Mouse (Mus musculus) lung, postnatal 14 days (tissue): Measurements from ENCODE around the gene Srrd.

Experiments
- DNase-seq: peaks from one replicate; pipeline ENCODE4 v3.0.0; 2021

The Srrd gene

GRCm38 (mm10) chr5:112316468-112316867 lies 26.4 kb downstream of the Srrd start:
- no peak for DNase-seq

GRCm38 (mm10) chr5:112313222-112313885 lies 29.5 kb downstream of the Srrd start:
- DNase-seq: no peak

- no peak for DNase-seq
Observed at GRCm38 (mm10) chr5:112305842-112306241, 37.0 kb downstream of the Srrd start.

- no peak for DNase-seq
Observed at GRCm38 (mm10) chr5:112302310-112302709, 40.5 kb downstream of the Srrd start.

- no peak for DNase-seq
Observed at GRCm38 (mm10) chr5:112301694-112302093, 41.1 kb downstream of the Srrd start.

GRCm38 (mm10) chr5:112300721-112301308 lies 42.0 kb downstream of the Srrd start:
- DNase-seq: no peak

- DNase-seq: no peak
Observed at GRCm38 (mm10) chr5:112300112-112300511, 42.7 kb downstream of the Srrd start.

GRCm38 (mm10) chr5:112299399-112299798 lies 43.4 kb downstream of the Srrd start:
- DNase-seq: no peak

GRCm38 (mm10) chr5:112298226-112298988 lies 44.4 kb downstream of the Srrd start:
- DNase-seq: peak; percentile 42

GRCm38 (mm10) chr5:112297257-112297656 lies 45.6 kb downstream of the Srrd start:
- DNase-seq: no peak

- DNase-seq: no peak
Observed at GRCm38 (mm10) chr5:112296404-112297181, 46.2 kb downstream of the Srrd start.

- DNase-seq: no peak
Observed at GRCm38 (mm10) chr5:112295564-112295963, 47.3 kb downstream of the Srrd start.

GRCm38 (mm10) chr5:112295162-112295561 lies 47.7 kb downstream of the Srrd start:
- no peak for DNase-seq

- DNase-seq: no peak
Observed at GRCm38 (mm10) chr5:112294696-112295095, 48.1 kb downstream of the Srrd start.

GRCm38 (mm10) chr5:112293800-112294199 lies 49.0 kb downstream of the Srrd start:
- no peak for DNase-seq

- no peak for DNase-seq
Observed at GRCm38 (mm10) chr5:112292343-112292980, 50.4 kb downstream of the Srrd start.

- no peak for DNase-seq
Observed at GRCm38 (mm10) chr5:112291866-112292265, 51.0 kb downstream of the Srrd start.

- no peak for DNase-seq
Observed at GRCm38 (mm10) chr5:112290536-112290880, 52.3 kb downstream of the Srrd start.

- peak; percentile 51 for DNase-seq
Observed at GRCm38 (mm10) chr5:112289819-112290535, 52.9 kb downstream of the Srrd start.

- DNase-seq: peak; percentile 47
Observed at GRCm38 (mm10) chr5:112289236-112289635, 53.6 kb downstream of the Srrd start.

GRCm38 (mm10) chr5:112288193-112289141 lies 54.4 kb downstream of the Srrd start:
- peak; percentile 56 for DNase-seq
